Mouse (Mus musculus): ENCODE measurements around the gene 1810010H24Rik.
"Not testable (repeated sequence)": the region's sequence is repeated elsewhere in the genome, so short reads cannot be mapped to it uniquely, and the experiment has no call there.

The 1810010H24Rik gene

GRCm38 (mm10) chr11:107014020-107014585, 11.4 kb upstream of the 1810010H24Rik start:
- DNase-seq = no peak

GRCm38 (mm10) chr11:107014597-107015309, 10.7 kb upstream of the 1810010H24Rik start:
- no peak for DNase-seq

DNA sequence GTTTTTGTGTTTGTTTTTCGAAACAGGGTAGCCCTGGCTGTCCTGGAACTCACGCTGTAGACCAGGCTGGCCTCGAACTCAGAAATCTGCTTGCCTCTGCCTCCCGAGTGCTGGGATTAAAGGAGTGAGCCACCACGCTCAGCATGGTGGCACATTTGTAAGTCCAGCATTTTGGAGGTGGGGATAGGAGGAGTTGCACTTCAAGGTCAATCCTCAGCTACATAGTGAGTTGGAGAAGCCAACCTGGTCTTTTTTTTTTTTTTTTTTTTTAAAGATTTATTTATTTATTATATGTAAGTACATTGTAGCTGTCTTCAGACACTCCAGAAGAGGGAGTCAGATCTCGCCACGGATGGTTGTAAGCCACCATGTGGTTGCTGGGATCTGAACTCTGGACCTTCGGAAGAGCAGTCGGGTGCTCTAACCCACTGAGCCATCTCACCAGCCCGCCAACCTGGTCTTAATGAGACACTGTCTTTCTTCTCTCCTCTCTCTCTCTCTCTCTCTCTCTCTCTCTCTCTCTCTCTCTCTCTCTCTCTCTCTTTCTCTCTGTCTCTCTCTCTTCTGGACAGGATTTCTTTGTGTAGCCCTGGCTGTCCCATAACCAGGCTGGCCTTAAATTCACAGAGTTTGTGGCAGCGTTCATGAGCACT, 9.8 kb upstream of the 1810010H24Rik start:
- DNase-seq = not testable (repeated sequence)

DNA sequence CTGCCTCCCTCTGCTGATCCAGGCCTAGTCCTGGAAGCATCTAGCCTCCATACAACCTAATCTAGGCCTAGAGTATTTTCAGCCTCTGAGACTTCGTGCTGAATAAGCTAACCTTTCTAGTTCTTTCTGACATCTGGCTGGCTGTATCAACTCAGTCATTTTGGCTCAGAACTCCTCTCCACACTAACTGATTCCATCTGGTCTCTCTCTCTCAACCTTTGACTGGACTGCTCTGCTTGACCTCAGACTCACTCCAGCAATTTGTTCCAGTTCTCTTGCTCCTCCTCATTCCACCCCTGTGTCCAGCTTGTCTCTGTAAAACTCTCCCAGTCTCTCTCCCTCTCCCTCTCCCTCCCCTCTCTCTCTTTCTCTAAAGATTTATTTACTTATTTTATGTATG, 8.6 kb upstream of the 1810010H24Rik start:
- DNase-seq = peak; percentile 82

DNA sequence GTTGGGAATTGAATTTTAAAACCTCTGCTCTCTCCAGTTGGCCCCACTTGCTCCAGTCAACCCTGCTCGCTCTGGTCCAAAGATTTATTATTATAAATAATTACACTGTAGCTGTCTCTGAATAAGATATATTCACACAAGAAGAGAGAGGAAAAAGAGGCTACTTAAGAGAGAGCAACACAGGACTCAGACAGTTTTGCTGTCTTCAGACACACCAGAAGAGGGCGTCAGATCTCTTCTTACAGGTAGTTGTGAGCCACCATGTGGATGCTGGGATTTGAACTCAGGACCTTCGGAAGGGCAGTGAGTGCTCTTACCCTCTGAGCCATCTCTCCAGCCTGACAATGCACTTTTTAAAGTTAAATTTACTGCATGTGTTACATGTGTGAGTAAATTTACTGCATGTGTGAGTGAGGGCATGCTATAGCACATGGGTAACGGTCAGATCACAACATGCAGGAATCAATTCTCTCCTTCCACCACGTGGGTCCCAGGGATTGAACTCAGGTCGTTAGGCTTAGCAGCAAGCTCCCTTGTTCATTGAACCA, 8.1 kb upstream of the 1810010H24Rik start:
- no peak for DNase-seq

- DNase-seq = no peak
Observed at GRCm38 (mm10) chr11:107018606-107019005, 6.9 kb upstream of the 1810010H24Rik start.

- no peak for DNase-seq
Observed at GRCm38 (mm10) chr11:107019318-107019717, 6.2 kb upstream of the 1810010H24Rik start.

GRCm38 (mm10) chr11:107019722-107020121, 5.8 kb upstream of the 1810010H24Rik start:
- not testable (repeated sequence) for DNase-seq

GRCm38 (mm10) chr11:107022050-107022683, 3.3 kb upstream of the 1810010H24Rik start:
- DNase-seq = no peak

DNA sequence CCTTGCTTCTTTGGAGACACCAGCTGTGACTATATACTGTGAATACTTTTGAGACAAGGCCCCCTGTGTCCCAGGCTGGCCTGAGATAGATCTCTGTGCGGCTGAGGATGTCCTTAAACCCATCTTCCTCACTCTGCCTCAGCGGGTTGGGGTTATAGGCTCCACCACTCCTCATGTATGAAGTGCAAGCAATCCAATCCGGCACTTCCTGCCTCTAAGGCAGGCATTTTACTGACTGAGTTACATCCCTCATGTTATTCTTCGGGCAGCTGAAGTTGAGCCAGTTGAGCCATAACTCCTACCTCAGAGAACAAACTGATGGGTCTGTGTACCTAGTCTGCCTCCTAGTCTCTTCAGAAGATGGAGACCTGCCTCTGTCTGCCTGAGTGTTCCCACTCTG, 1.1 kb upstream of the 1810010H24Rik start:
- no peak for DNase-seq

DNA sequence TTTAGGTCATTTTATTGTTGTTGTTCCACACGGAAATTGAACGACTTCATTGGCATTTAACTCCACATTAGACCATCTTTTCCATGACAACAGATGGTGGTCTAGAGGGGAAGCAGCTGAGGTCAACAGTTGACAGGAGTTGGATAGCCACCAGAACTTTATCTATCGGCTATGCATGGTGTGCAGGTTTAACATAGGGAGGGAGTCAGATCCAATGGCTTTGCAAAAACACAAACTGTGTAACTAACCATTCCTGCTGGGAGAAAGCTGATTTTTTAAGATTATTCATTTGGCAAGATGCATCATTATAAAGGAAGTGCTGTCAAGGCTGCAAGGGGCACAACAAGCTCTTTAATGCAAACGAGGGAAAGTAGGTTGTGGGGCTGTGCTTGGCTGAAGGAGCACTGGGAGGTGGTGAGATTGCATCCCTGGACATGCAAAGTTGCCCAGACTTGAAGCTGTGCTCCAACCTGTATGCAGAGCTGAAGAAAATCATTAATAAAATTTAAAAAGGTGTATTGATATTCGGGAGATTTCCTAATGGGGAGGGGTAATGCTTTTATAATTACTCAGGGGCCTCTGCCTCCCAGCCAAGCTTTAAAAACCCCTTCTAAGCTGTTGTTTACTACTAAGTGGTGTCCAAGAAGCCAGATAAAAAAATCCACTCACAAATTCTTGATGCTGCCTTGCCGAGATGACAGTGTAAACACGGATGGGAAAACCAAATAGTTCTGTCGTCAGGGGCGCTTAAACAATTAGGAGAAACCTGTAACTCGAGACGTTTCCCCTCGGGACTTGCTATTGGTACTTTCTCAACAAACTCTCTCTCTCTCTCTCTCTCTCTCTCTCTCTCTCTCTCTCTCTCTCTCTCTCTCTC, 1.3 kb downstream of the 1810010H24Rik start:
- DNase-seq = no peak

DNA sequence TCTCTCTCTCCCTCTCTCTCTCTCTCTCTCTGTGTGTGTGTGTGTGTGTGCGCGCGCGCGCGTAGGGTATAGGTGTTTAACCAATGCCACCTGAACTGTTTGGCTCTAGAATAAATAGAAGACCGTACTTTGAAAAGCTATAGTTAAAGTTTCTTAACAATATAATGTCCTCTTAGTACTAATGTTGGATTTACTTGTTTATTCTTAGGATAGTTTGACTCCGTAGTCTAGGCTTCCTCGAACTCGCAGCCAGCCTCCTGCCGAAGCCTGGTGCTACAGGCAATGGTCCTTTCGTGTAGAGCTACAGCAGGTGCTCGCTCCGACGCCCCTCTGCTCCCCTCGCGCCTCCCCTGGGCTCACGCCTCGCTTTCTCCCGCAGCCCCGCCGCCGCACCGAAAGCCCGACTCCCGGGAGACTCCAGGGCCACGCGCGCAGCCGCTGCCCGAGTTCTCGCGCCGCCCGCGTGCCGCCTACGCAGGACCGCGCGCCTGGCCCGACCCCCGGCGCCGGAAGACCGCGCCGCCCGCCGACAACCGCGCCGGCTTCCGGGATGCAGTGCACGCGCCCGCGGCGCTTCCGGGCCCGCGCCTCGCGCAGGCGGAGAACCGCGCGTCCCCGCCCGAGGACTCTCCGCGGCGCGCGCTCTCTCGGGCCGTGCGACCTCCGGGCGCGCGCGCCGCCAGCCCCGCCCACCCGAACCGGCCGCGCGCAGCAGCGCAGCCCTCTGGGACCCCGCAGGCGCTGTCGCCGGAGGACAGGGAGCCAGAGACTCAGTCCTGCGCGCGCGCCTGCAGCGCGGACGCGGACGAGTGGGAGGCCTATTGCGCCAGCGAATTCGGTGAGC, 2.2 kb downstream of the 1810010H24Rik start:
- DNase-seq = peak; percentile 87

DNA sequence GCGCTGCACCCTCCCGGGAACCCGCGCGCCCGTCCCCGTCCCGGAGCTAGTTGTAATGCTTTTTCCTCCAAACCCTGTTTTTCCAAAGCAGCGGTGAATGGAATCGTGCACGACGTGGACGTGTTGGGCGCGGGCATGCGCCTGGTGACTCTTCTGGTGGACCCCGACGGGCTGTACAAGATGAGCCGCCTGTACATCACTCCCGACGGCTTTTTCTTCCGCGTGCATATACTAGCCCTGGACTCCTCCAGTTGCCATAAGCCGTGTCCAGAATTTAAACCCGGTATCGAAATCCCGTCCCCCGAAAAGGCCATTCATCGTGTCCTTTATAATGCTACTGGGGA, 2.8 kb downstream of the 1810010H24Rik start:
- DNase-seq = no peak

DNA sequence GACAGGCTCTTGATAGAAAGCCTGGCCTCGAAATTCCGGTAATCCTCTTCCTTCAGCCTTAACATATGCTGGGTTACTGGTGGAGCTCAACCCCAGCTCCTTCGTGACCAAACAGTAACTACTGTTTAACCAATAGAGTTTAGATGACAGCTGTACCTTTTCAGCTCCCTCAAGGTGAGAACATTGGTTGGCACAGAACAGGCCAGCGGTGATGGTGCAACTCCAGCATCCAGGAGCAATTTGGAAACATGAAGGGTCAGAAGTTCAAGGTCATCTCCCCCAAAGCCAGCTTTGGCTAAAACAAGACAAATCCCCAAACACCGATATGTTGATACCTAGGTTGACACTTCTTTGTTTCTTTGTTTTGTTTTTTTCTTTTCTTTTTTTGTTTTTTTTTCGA, 3.3 kb downstream of the 1810010H24Rik start:
- no peak for DNase-seq

- DNase-seq = no peak
Observed at GRCm38 (mm10) chr11:107029536-107029935, 4.1 kb downstream of the 1810010H24Rik start.

GRCm38 (mm10) chr11:107031635-107032034, 6.2 kb downstream of the 1810010H24Rik start:
- DNase-seq = no peak

DNA sequence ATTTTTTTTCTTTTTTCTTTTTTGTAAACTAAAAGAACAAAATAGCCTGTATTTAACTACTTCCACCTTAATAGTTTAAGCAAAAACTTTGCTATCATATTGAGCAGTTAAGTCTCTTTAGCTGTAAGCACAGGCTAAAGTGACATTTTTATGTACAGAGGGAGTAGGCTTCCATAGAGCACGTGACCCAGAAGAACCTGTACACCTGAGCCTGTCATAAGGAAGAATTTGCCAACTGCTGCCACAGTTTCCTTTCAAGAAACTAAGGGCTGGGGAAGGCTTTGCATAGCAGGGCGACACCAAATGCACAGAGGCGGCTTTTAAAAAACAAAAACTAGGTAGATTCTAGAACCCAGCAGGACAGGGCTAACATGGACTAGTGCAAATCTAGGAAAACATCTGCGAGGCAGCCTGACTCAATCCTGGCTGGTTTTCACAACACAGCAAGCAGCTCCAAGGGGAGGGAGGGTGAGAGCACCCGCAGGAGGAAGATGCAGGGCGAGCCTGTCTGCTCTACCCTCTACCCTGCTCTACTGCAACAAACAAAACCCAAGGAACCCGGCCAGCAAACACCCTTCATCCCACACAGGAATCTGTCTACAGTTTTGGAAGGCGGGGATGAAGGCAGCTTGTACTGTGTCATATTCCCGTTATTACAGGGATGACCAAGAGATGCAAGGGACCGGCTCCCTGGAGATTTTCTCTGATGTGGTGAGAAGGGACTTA, 8.8 kb downstream of the 1810010H24Rik start:
- DNase-seq = no peak

- DNase-seq = no peak
Observed at GRCm38 (mm10) chr11:107039417-107039816, 13.9 kb downstream of the 1810010H24Rik start.

- DNase-seq = no peak
Observed at GRCm38 (mm10) chr11:107041396-107041795, 15.9 kb downstream of the 1810010H24Rik start.

GRCm38 (mm10) chr11:107043361-107043760, 17.9 kb downstream of the 1810010H24Rik start:
- DNase-seq = peak; percentile 70

GRCm38 (mm10) chr11:107044321-107044720, 18.8 kb downstream of the 1810010H24Rik start:
- DNase-seq = peak; percentile 70
